Mouse (Mus musculus) C2C12 (cell line): ENCODE data around the gene Sbk1.

Experiments
- CEBPB ChIP-seq: IDR thresholded peaks from one replicate; pipeline ENCODE4 v1.6.1; 2011; ENCODE audit warnings: low read depth, mild to moderate bottlenecking, control low read depth, moderate library complexity
- CTCF ChIP-seq: IDR thresholded peaks from one replicate; pipeline ENCODE4 v1.5.1; 2011; ENCODE audit not compliant: control insufficient read depth, insufficient read depth, insufficient read length
- MAX ChIP-seq: IDR thresholded peaks from one replicate; pipeline ENCODE4 v1.6.1; 2011; ENCODE audit warnings: mild to moderate bottlenecking, control low read depth
- MYOD1 ChIP-seq: IDR thresholded peaks from one replicate; pipeline ENCODE4 v1.6.1; 2011; ENCODE audit warnings: low read depth; ENCODE audit not compliant: control insufficient read depth, insufficient read length
- USF1 ChIP-seq: IDR thresholded peaks from one replicate; pipeline ENCODE4 v1.6.1; 2011; ENCODE audit warnings: low read depth, mild to moderate bottlenecking, control low read depth, moderate library complexity

- TF ChIP-seq CTCF, result no peak
- TF ChIP-seq USF1, result no peak
- no peak for TF ChIP-seq MAX
- TF ChIP-seq CEBPB, result no peak
- no peak for TF ChIP-seq MYOD1
These were observed 5.3 kb downstream of the Sbk1 start for GRCm38 (mm10) chr7:126277536-126278295.
